12 mouse cellular contexts compared by ENCODE assay signal in the genomic region with DNA sequence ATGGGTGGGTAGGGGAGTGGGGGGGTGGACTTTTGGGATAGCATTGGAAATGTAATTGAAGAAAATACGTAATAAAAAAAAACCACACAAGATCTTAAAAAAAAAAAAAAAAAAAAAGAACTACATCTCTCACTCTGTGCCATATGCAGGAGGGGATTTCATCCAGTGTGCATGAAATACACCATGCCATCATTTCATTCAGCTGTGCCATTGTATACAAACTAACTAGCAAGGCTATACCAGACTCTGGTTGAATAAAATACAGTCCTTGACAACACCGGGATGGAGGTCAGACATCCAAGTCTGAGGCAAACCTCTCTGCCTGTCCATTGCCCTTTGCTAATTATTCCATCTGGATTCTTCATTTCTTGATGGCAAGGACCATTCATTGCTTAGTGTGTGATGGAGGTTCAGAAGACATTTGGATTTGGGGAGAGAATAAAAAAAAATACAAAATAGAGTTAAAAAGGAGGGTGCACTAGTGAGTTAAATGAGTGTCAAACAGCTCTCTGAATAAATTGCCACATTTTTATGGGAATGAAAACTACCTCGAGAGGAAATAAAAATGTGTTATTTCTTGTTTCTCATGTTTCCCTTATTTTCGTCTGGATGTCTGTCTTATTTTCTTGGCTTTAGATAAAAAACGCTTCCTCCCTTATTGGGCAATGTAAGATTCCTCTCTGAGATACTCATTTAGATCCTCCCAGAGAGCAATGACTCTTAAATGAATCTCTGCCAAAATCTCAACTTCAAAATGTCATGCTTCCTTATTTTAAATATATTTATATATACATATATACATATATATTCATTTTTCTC.
"Had no signal": no experiment of that assay in that cellular context is flagged by ENCODE, and none has a peak within 500 bp of the region (broad histone marks: within the 10 kb centered on the region; RNA-seq: fewer than 3 reads in every experiment).

No protein-coding gene starts in this region.

- H3K9ac ChIP-seq: limb, embryonic 13.5 days; liver, embryonic 14.5 days; neural tube, embryonic 15.5 days had no signal

- H3K27me3 ChIP-seq: limb, embryonic 13.5 days; neural tube, embryonic 15.5 days had no signal

- H3K4me2 ChIP-seq: limb, embryonic 13.5 days; neural tube, embryonic 15.5 days had no signal

- H3K4me1 ChIP-seq: limb, embryonic 13.5 days; midbrain, embryonic 10.5 days; neural tube, embryonic 15.5 days had no signal

- H3K4me3 ChIP-seq: limb, embryonic 13.5 days; midbrain, embryonic 10.5 days; myocyte; neural tube, embryonic 15.5 days had no signal

- H3K36me3 ChIP-seq: limb, embryonic 13.5 days; midbrain, embryonic 10.5 days; neural tube, embryonic 15.5 days had no signal

- H3K9me3 ChIP-seq: limb, embryonic 13.5 days; midbrain, embryonic 10.5 days; neural tube, embryonic 15.5 days had no signal

- DNase-seq: kidney, adult 8-10 months; kidney, postnatal 25 days; layer of hippocampus, adult 9-11 months; layer of hippocampus, postnatal 36 days; left cerebral cortex, postnatal 4 days; right cerebral cortex, adult 18-20 months; thymus, postnatal 14 days had no signal

- H3K27ac ChIP-seq: limb, embryonic 13.5 days; liver, embryonic 14.5 days; midbrain, embryonic 10.5 days; neural tube, embryonic 15.5 days had no signal
